Mouse (Mus musculus) gastrocnemius, postnatal 25 days (tissue): Measurements from ENCODE around the gene Cobl. TPM values are rescaled to one million over a fixed set of nuclear protein-coding genes. Genes with fewer than 3 reads are reported as not detected.

ENCODE experiments used
- DNase-seq: peaks from one replicate; pipeline ENCODE4 v3.0.0; 2022
- total RNA-seq, 2 experiments: library from RNA; stranded (reverse); gene quantifications; 1 replicate in 1 of 2; 2 replicates in 1 of 2; pipeline ENCODE4 v1.2.3; 2021

Gene Cobl
- total RNA-seq, 2 experiments from 2014 or later: 86.7 to 90.6 TPM

GRCm38 (mm10) chr11:12382991-12383390 is 81.8 kb downstream of the Cobl start:
- DNase-seq: no peak

GRCm38 (mm10) chr11:12381096-12381495 is 83.7 kb downstream of the Cobl start:
- no peak for DNase-seq

DNA sequence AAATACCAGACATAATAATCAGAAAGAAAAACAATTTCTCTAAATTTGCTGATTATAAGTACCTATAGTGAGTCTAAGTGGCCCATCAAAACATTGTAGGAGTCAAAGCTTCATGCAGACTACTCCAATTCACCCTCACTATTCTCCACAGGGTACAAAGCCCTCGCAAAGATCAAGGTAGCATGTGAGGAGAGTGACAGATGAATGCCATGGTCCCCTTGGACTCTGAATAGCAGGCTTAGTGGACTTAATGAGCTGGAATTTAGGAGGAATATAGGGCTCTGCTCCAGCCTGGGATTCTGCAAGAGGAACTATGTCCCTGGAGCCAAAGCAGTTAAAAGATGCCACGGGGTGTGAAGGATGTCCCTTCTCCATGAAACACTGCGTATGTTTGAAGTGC is 88.1 kb downstream of the Cobl start:
- DNase-seq: no peak

- DNase-seq: peak; percentile 54
Observed at GRCm38 (mm10) chr11:12373106-12374098, 91.4 kb downstream of the Cobl start.

DNA sequence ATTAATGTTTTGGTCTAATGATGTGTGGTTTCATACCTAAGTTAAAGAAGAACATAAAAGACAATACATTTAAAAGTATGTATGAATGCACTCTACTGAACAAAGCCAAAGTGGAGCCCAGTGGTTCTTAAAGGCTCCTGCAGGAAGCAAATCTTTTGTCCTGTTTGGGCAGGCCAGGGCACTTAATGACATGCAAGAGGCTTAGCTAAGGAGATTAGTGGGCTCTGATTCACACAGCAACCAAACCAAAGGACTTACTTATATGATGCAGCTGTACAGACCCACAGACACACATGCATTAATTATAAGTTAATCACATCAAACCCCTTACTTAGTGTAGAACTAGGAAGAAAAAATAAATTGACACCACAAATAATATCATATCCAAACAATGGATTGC is 93.8 kb downstream of the Cobl start:
- no peak for DNase-seq

GRCm38 (mm10) chr11:12367426-12368178 is 97.2 kb downstream of the Cobl start:
- DNase-seq: no peak

DNA sequence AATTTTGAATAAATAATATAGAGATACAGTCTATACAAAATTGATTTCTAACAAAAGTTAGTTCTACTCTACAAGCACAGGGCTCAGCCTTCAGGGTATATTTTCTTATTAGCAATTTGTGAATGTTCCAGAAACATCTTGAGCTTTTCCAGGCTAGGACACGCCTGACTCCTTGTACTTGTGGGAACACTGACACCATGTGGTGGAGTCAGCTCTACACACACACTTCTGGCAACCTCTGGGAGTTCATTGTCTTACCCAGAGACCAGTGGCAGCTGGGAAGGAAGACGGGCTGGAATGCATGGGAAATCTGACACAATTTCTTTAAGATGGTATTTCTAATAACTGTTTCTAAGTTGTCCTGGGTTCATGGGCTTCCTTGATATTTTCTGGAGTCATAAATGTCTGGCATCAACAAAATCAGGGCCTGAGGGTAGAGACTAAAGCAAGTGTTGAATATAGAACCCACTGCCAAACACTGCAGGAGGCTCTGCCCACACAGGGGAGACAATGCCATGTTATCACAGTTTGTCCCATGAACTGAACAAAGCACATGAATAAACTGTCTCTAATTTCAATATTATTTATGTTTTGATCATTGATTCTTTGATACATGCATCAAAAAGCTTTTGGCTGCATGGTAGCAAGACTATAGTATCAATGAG is 105.3 kb downstream of the Cobl start:
- peak; percentile 37 for DNase-seq

GRCm38 (mm10) chr11:12358602-12359001 is 106.2 kb downstream of the Cobl start:
- DNase-seq: peak; percentile 10

DNA sequence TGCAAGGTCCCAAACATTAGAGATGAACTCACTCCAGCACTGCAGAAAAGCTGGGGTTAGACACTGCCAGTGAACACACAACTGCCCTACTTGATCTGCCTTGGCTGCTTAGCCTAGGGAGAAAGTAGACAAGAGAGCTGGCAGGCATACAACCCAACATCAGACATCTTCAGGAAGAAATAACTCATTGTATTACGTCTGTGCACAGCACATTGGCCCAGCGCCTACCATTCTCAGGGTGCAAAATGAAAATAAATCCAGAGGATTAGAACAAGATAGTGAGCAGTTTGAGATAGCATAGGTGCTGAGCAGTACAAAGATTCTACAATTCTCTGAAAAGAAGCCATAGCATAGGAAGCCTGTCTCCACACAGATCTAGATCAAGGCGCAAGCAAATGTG is 109.1 kb downstream of the Cobl start:
- no peak for DNase-seq

DNA sequence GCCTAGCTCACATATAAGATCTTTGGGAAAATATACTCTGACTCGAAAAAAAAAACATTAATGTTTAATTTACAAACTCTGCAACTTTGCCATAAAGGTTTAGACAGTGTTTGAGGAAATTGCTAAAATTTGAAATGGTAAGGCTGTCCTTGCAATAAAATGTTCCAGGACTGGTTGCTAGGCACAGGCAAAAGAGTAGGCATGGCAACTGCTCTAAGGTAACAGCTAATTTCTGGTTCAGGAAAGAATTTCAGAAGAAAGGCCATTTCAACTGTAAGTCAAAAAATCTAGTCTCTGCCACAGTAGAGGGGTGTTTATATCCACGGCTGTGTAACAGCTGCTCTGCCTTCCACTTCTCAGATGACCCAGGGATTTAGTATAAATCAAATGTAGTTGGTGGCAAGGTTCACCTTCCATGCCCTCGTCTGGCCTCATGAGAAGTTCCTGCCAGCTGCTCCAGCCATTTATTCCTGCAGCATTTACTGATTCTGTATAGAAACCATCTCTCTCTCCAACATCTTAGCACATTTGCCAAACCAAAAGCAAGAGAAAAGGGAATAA is 113.7 kb downstream of the Cobl start:
- no peak for DNase-seq

- no peak for DNase-seq
Observed at GRCm38 (mm10) chr11:12350086-12350485, 114.7 kb downstream of the Cobl start.

GRCm38 (mm10) chr11:12346486-12346885 is 118.3 kb downstream of the Cobl start:
- no peak for DNase-seq

GRCm38 (mm10) chr11:12343686-12344085 is 121.1 kb downstream of the Cobl start:
- no peak for DNase-seq

- no peak for DNase-seq
Observed at GRCm38 (mm10) chr11:12340697-12341096, 124.1 kb downstream of the Cobl start.

DNA sequence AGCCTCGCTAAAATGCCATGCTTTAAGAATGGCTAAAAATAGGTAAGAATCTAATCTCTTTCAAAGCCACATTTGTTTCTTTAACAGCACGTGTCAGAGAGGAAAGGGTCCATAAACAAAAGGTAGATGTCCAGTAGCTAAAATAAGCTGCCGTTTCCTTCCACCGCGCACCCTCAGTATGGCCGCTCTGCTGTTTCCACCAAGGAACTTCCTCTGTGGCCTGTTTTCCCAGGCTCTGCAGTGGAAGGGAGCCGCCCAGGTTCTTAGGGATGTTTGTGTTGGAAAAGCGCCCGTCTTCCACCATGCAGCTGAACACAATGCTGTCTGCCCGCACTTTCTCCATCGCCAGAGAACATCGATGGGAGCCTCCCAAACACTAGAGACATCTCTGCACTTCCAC is 128.6 kb downstream of the Cobl start:
- DNase-seq: peak; percentile 63

GRCm38 (mm10) chr11:12331997-12332396 is 132.8 kb downstream of the Cobl start:
- DNase-seq: no peak

- DNase-seq: no peak
Observed at GRCm38 (mm10) chr11:12321445-12321844, 143.3 kb downstream of the Cobl start.

GRCm38 (mm10) chr11:12319318-12319717 is 145.4 kb downstream of the Cobl start:
- DNase-seq: no peak

DNA sequence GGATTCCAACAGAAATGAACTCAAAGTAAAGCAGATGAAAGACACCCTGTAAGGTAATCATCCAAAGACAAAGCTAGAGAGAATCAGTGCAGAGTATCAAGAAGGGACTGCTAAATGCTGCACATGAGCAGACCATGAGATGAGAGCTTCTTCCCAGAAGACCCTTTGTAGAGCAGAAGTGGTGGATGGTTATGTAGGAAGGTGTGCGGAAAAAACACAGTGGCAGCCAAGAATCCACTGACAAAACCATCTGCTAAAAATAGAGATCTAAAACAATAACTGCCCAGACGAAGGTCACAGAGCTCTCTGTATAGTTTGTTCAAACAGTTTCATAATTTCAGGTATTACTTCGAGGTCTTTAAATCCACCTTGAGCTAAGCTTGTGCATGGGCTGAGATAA is 149.1 kb downstream of the Cobl start:
- DNase-seq: no peak

DNA sequence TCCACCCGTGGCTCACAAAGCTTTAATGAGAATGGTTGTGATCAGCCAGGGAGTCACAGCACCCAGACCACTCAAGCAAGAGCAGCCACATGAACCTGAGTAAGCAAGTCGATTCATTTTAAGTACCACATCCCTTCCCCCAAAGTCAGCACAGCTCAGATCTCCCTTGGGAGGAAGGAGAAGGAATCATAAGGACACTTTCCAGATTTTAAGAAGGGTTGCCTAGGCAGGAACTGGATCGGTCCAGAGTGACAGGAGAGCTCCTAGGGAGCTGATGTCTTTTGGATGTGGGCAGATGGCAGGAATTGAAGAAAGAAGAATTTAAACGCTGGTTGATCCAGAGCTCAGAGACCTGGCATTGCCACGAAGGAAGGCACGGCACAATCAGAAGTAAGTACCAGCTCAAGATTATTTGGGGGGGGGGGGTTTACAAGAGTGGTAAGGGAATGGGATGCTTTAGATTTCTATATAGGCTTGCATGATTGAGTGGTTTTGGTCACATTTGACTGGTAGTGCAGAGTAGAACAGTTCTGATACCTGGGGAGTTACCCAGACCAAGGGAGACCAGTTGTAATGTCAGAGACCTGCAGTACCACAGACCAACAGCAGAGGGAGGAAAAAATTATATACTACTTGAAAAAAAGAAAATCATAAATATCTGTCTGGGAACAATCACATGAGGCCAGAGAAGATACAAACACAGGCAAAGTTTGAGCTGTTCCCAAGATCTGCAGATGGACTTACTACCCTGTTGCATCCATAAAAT is 150.3 kb downstream of the Cobl start:
- DNase-seq: no peak

DNA sequence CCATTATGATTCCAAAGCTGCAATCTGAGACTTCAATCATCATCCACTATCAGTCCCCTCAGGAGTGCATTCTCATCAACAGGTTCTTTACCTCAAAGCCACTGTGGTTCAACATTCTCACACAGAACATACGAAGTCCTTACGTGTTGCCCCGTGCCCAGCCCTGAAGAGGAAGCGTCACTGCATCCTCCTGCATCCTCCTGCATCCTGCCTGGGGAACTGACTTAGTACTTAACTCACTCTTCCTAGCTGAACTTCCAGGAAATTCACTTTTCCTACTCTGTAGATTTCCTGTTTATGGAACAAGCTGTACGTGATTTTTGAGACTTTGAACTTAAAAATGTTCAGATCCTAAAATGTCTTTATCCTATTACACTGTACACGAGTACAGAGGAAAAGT is 153.3 kb downstream of the Cobl start:
- DNase-seq: no peak
